Comparison of ENCODE assay signal across 8 mouse cellular contexts in the genomic region with DNA sequence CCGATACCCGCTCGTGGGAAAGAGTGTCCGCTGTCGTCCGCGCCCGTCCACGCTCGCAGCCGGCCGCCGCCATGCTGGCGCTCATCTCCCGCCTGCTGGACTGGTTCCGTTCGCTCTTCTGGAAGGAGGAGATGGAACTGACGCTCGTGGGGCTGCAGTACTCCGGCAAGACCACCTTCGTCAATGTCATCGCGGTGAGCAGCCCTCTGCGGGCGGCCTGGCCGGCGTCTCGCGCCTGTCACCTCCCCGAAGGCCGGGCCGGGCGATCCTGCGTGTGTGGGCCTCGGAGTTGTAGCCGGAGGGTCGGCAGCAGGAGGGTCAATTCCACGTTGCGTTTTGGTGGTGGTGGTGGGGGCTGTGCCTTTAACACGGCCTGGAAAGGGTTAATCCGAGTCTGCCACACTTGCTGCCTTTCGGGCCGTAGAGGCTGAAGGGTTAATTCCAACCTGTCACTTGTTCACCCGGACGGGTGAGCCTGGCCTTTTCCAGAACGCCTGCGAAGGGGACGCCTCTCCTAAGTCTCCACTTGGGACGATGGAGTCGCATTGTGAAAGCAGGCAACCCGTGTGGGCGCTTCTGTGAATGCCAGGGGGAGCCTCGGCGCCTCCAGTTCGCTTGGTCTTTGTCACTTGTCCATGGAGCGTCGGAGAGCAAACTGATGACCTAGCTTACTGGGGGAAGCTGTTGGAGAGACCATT. TPM values are rescaled to one million over a fixed set of nuclear protein-coding genes. Genes with fewer than 3 reads are reported as not detected.
A peak's percentile ranks its signal among the peaks of the same experiment; 100 is the strongest.
DNase-seq lines count a peak whose midpoint lies in the region; ATAC-seq lines count a peak whose summit lies in the region.

No protein-coding gene starts in this region.

- peak; percentile 68 for ATAC-seq in frontal cortex, adult (ENCODE audit: low TSS enrichment)
- ATAC-seq in forebrain, embryonic 14.5 days: peak; percentile 79
- peak; percentile 83 for ATAC-seq in hindbrain, embryonic 11.5 days (ENCODE audit: low FRiP score)

- peaks cover 13% of the 10 kb centered on the region for H3K4me1 ChIP-seq in forebrain, embryonic 14.5 days (ENCODE audit: control insufficient read depth, insufficient read depth, low read length)
- H3K4me1 ChIP-seq in hindbrain, embryonic 11.5 days (replicated peaks; ENCODE audit: control insufficient read depth, insufficient read depth, low read length): peaks cover 4% of the 10 kb centered on the region; the same call in 1 of the 2 replicates

- no peaks in the 10 kb centered on the region for H3K9me3 ChIP-seq in forebrain, embryonic 14.5 days (replicated peaks; ENCODE audit: control insufficient read depth, low read length)
- no peaks in the 10 kb centered on the region for H3K9me3 ChIP-seq in hindbrain, embryonic 11.5 days (ENCODE audit: control insufficient read depth, low read length)

- peak overlapping the region; percentile 83 for H3K4me2 ChIP-seq in forebrain, embryonic 14.5 days (ENCODE audit: low read length)
- H3K4me2 ChIP-seq in hindbrain, embryonic 11.5 days (replicated peaks; ENCODE audit: low read depth, low read length): peak overlapping the region; percentile 79

- H3K36me3 ChIP-seq in forebrain, embryonic 14.5 days (ENCODE audit: control insufficient read depth, insufficient read depth, low read length): no peaks in the 10 kb centered on the region
- no peaks in the 10 kb centered on the region for H3K36me3 ChIP-seq in hindbrain, embryonic 11.5 days (ENCODE audit: control insufficient read depth, insufficient read depth, low read length)

- WGBS in forebrain, embryonic 14.5 days: under 1% methylated on average over 57 of the region's 57 CpGs
- WGBS in hindbrain, embryonic 11.5 days: under 1% methylated on average over 53 of the region's 57 CpGs

- peak overlapping the region; percentile 79 for H3K27ac ChIP-seq in forebrain, embryonic 14.5 days (ENCODE audit: low read depth, low read length)
- peak overlapping the region; percentile 76 for H3K27ac ChIP-seq in hindbrain, embryonic 11.5 days (ENCODE audit: low read depth, low read length)

- H3K4me3 ChIP-seq in forebrain, embryonic 14.5 days (ENCODE audit: low read depth, low read length): peak overlapping the region; percentile 63
- peak overlapping the region; percentile 97 for H3K4me3 ChIP-seq in hindbrain, embryonic 11.5 days (ENCODE audit: low read depth, low read length)

- no peaks in the 10 kb centered on the region for H3K27me3 ChIP-seq in forebrain, embryonic 14.5 days (replicated peaks; ENCODE audit: control insufficient read depth, insufficient read depth, low read length)
- H3K27me3 ChIP-seq in hindbrain, embryonic 11.5 days (ENCODE audit: control insufficient read depth, insufficient read depth, low read length): no peaks in the 10 kb centered on the region

- H3K9ac ChIP-seq in forebrain, embryonic 14.5 days (ENCODE audit: low read length): peak overlapping the region; percentile 84
- peak overlapping the region; percentile 96 for H3K9ac ChIP-seq in hindbrain, embryonic 11.5 days (ENCODE audit: low read depth, low read length)

- DNase-seq in frontal cortex, postnatal 25 days (ENCODE audit: low spot score in 2 of 2): no peak
- DNase-seq in adrenal gland, postnatal 14 days: peak; percentile 74
- peak; percentile 54 for DNase-seq in forebrain, embryonic 14.5 days (ENCODE audit: low spot score)
- peak; percentile 67 for DNase-seq in hindbrain, embryonic 11.5 days (ENCODE audit: low spot score)
- peak; percentile 33 to 51 for DNase-seq in layer of hippocampus, postnatal 36 days
- DNase-seq in lung, postnatal 25 days (ENCODE audit: low spot score): peak; percentile 24
- peak; percentile 32 for DNase-seq in right cerebral cortex, postnatal 14 days

RNA-seq across cellular contexts. Expression of a gene that starts 0.4 kb away (rescaled TPM):
- 104 and 112 TPM in 2 replicates for total RNA-seq in adrenal gland, postnatal 14 days (2021)
- polyA plus RNA-seq in forebrain, embryonic 14.5 days (2014; fragmentation: Nextera tagmentation; extraction: Ambion mirVana): 93.8 and 103 TPM in 2 replicates
- 77.3 and 88.5 TPM in 2 replicates for polyA plus RNA-seq in hindbrain, embryonic 11.5 days (2014; fragmentation: Nextera tagmentation; extraction: Ambion mirVana)
- total RNA-seq in layer of hippocampus, postnatal 36 days (2021): 100 to 1,000 TPM; 215 to 216 TPM

RNA-seq across cellular contexts. Expression of a gene that starts 45.1 kb away (rescaled TPM):
- 54.8 and 73.2 TPM in 2 replicates for total RNA-seq in adrenal gland, postnatal 14 days (2021)
- 7.5 and 11.4 TPM in 2 replicates for polyA plus RNA-seq in forebrain, embryonic 14.5 days (2014; fragmentation: Nextera tagmentation; extraction: Ambion mirVana)
- 22.0 and 22.2 TPM in 2 replicates for polyA plus RNA-seq in hindbrain, embryonic 11.5 days (2014; fragmentation: Nextera tagmentation; extraction: Ambion mirVana)
- 10 to 100 TPM; 16.9 to 18.6 TPM for total RNA-seq in layer of hippocampus, postnatal 36 days (2021)

Comparison
In these comparisons a context has a peak if more than half of its experiments do, and no peak if none do; other contexts are left out.
1. DNase-seq: peak in adrenal gland, postnatal 14 days (single experiment), forebrain, embryonic 14.5 days (single experiment), hindbrain, embryonic 11.5 days (single experiment), layer of hippocampus, postnatal 36 days (2 of 2), lung, postnatal 25 days (single experiment) and right cerebral cortex, postnatal 14 days (single experiment); none in frontal cortex, postnatal 25 days (0 of 2).
2. Peak in every context shown above with its lines, with median percentiles within 50 percentile points of each other: ATAC-seq.